Mouse (Mus musculus) macrophage (primary cell): ENCODE data around the gene Birc2. TPM values are rescaled to one million over a fixed set of nuclear protein-coding genes. Genes with fewer than 3 reads are reported as not detected.

Experiments
- H3K27ac ChIP-seq: fragments of 350-480 bp; formaldehyde crosslinking; 2 replicates; pipeline ENCODE4 v1.9.0; 2021
- H3K36me3 ChIP-seq: fragments of 350-480 bp; formaldehyde crosslinking; 2 replicates; pipeline ENCODE4 v1.9.0; 2021; ENCODE audit errors: inconsistent target
- H3K4me3 ChIP-seq: fragments of 350-480 bp; formaldehyde crosslinking; 2 replicates; pipeline ENCODE4 v1.9.0; 2021; ENCODE audit errors: inconsistent target
- H3K79me2 ChIP-seq: fragments of 350-480 bp; formaldehyde crosslinking; 2 replicates; pipeline ENCODE4 v1.9.0; 2021; ENCODE audit errors: inconsistent target
- WGBS: methylation state at CpG from one replicate; pipeline ENCODE4 v1.1.7; 2026; ENCODE audit warnings: inconsistent platforms; ENCODE audit not compliant: missing documents; 5-methylcytosine and 5-hydroxymethylcytosine counted together
- polyA plus RNA-seq: library from polyadenylated mRNA; stranded (reverse); fragments of 250-400 nt; gene quantifications from 3 replicates; pipeline ENCODE4 v1.2.4, GENCODE M21; 2018; ENCODE audit warnings: inconsistent platforms

The Birc2 gene
- polyA plus RNA-seq, 1 experiment from 2014 or later, result 13.6 TPM

DNA sequence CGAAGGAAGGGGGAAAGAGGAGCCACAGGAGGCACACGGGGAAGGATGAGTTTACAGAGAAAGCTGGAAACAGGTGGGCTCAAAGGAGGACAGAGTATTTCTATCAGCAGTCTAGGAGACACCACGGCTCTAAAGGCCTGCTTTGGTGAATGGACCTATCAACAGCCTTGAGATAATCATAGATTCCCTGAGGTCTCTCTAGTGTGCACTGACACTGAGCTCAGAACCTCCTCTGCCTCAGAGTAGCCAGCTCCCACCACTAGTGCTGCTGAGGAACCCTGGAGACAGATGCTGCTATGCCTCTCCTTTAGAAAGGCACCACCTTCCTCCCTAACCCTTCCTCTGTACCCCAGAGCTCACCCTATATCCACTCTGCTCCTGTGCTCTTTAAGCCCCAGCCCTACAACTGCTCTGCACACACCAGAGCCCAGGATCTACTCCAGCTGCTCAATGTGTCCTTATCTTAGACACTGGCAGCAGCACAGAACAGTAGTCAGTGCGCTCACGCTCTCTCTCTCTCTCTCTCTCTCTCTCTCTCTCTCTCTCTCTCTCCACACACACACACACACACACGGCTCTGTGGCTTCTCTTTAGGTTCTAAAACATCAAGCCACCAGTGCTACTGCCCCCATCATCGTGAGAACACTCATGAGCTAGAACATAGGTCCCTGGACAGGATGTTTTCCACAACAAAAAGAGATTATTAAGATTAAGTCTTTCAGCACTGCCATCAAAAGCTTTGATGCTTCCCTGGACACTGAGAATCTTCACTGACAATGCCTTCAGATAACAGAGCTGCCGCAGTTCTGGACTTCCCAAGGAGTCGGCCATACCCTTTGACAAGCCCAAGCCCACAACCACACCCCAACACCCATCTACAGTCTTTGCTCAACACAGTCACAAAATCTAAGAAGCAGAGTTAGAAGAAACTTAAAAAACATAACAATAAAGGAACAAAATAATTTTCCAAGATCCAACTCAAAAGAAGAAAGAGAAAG, 7.0 kb downstream of the Birc2 start:
- 78% methylated on average over 9 of the region's 9 CpGs for WGBS
- Histone ChIP-seq H3K36me3 (peaks cover 5% of the 10 kb centered on the region; the same call in 1 of the 2 replicates), H3K4me3 (no peak overlapping the region), H3K79me2 (peaks cover 89% of the 10 kb centered on the region; the same call in 1 of the 2 replicates), H3K27ac (no peak overlapping the region)

- Histone ChIP-seq H3K4me3 (no peak overlapping the region), H3K36me3 (peaks cover 6% of the 10 kb centered on the region; the same call in 1 of the 2 replicates), H3K79me2 (peaks cover 79% of the 10 kb centered on the region; the same call in 1 of the 2 replicates), H3K27ac (no peak overlapping the region)
- 94% methylated on average over 4 of the region's 4 CpGs for WGBS
Measured at GRCm38 (mm10) chr9:7828706-7829105, 8.2 kb downstream of the Birc2 start.

- Histone ChIP-seq H3K4me3 (no peak overlapping the region), H3K36me3 (peaks cover 15% of the 10 kb centered on the region), H3K27ac (no peak overlapping the region), H3K79me2 (peaks cover 41% of the 10 kb centered on the region; the same call in 1 of the 2 replicates)
- WGBS, result 82% methylated on average over 5 of the region's 5 CpGs
Measured at GRCm38 (mm10) chr9:7824916-7825315, 11.9 kb downstream of the Birc2 start.

DNA sequence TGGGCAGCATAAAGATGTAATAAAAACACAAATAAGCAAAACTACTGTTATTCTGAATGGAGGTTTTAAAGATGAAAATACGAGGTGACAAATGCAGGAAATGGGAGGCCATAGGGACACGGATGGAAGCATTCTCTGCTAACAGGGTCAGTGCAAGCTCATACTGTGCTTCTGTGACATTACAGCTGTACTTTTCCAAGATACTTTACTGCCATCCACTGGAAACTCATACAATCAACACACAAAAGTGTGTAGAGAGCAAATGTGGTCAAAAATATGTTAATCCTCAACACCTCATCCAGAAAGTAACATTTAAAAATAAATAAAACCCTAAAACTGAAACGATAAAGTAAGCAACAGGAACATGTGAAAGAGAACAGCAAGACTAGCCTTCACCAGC, 14.1 kb downstream of the Birc2 start:
- Histone ChIP-seq H3K79me2 (peaks cover 20% of the 10 kb centered on the region; the same call in 1 of the 2 replicates), H3K27ac (no peak overlapping the region), H3K4me3 (no peak overlapping the region), H3K36me3 (peaks cover 36% of the 10 kb centered on the region)
- WGBS, result 90% methylated on average over 3 of the region's 3 CpGs

DNA sequence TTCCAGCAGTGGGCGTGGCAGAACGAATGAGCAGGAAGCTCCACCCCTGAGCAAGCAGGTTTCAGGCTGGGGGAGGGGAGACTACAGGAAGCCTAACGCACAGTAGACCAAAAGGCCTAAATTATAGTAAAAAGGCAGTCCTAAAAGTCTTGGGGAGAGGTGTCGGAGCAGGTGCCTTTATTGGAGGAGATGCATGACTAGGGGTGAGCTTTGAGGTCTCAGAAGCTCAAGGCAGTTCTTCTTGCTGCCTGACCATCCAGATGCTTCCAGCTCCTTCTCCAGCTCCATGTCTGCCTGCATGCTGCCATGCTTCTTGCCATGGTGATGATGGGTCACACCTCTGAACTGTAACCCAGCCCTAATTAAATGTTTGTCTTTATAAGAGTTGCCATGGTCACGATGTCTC, 31.8 kb downstream of the Birc2 start:
- H3K79me2 ChIP-seq, result no peaks in the 10 kb centered on the region
- no peaks in the 10 kb centered on the region for H3K36me3 ChIP-seq
- WGBS, result 83% methylated on average over 4 of the region's 5 CpGs
- H3K4me3 ChIP-seq, result no peak overlapping the region
- H3K27ac ChIP-seq, result no peak overlapping the region

- H3K79me2 ChIP-seq, result no peaks in the 10 kb centered on the region
- no peak overlapping the region for H3K27ac ChIP-seq
- H3K36me3 ChIP-seq, result no peaks in the 10 kb centered on the region
- 100% methylated on average over 3 of the region's 3 CpGs for WGBS
- no peak overlapping the region for H3K4me3 ChIP-seq
Measured at GRCm38 (mm10) chr9:7798555-7798954, 38.3 kb downstream of the Birc2 start.

DNA sequence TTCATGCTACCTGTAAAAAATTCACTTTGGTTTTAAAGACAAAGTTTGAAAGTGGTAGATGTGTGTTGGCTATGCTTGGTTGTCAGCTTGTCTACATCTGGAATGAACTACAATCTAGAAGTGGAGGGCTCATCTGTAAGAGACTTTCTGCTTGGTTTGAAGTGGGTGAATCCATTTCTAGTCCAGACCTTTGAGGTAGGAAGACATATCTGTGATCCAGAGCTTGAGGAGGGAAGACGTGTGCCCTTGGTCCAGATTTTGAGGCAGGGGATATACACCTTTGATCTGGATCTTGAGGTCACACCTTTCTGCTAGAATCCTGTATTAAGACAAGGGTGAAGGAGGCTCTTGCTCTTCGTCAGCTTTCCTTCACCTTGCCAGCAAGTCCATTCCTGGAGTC, 39.3 kb downstream of the Birc2 start:
- Histone ChIP-seq H3K27ac (no peak overlapping the region), H3K79me2 (no peaks in the 10 kb centered on the region), H3K4me3 (no peak overlapping the region), H3K36me3 (peaks cover 7% of the 10 kb centered on the region; the same call in 1 of the 2 replicates)
- WGBS, result 88% methylated on average over 2 of the region's 2 CpGs

GRCm38 (mm10) chr9:7796129-7796864, 40.6 kb downstream of the Birc2 start:
- Histone ChIP-seq H3K36me3 (peaks cover 17% of the 10 kb centered on the region; the same call in 1 of the 2 replicates), H3K4me3 (no peak overlapping the region), H3K27ac (no peak overlapping the region), H3K79me2 (no peaks in the 10 kb centered on the region)
- WGBS, result 85% methylated on average over 6 of the region's 6 CpGs

DNA sequence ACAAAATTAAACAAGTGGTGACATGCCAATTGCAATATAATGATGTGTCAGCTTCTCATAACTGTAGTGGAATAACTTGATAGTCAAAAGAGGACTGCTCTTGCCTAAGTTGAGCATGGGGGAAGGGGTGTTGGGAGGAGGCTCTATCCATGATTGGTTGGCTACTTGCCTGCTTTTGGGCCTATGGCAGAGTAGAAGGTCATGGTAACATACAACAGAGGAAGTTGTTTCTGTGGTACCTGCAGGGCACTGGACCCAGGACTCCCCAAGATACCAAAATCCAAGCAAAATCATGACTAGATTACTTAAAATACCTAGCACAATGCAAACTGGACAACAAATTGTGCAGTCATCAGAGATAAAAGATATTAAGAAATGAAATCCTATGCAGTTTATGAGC, 41.3 kb downstream of the Birc2 start:
- no peak overlapping the region for H3K27ac ChIP-seq
- H3K4me3 ChIP-seq, result no peak overlapping the region
- H3K79me2 ChIP-seq, result no peaks in the 10 kb centered on the region
- H3K36me3 ChIP-seq, result peaks cover 23% of the 10 kb centered on the region; the same call in 1 of the 2 replicates

GRCm38 (mm10) chr9:7793561-7793960, 43.3 kb downstream of the Birc2 start:
- H3K4me3 ChIP-seq, result no peak overlapping the region
- no peak overlapping the region for H3K27ac ChIP-seq
- WGBS, result 100% methylated on average over 2 of the region's 2 CpGs
- no peaks in the 10 kb centered on the region for H3K79me2 ChIP-seq
- H3K36me3 ChIP-seq, result peaks cover 23% of the 10 kb centered on the region; the same call in 1 of the 2 replicates

- H3K27ac ChIP-seq, result no peak overlapping the region
- no peaks in the 10 kb centered on the region for H3K79me2 ChIP-seq
- peaks cover 23% of the 10 kb centered on the region; the same call in 1 of the 2 replicates for H3K36me3 ChIP-seq
- 94% methylated on average over 11 of the region's 11 CpGs for WGBS
- no peak overlapping the region for H3K4me3 ChIP-seq
Measured at GRCm38 (mm10) chr9:7790580-7791084, 46.2 kb downstream of the Birc2 start.

DNA sequence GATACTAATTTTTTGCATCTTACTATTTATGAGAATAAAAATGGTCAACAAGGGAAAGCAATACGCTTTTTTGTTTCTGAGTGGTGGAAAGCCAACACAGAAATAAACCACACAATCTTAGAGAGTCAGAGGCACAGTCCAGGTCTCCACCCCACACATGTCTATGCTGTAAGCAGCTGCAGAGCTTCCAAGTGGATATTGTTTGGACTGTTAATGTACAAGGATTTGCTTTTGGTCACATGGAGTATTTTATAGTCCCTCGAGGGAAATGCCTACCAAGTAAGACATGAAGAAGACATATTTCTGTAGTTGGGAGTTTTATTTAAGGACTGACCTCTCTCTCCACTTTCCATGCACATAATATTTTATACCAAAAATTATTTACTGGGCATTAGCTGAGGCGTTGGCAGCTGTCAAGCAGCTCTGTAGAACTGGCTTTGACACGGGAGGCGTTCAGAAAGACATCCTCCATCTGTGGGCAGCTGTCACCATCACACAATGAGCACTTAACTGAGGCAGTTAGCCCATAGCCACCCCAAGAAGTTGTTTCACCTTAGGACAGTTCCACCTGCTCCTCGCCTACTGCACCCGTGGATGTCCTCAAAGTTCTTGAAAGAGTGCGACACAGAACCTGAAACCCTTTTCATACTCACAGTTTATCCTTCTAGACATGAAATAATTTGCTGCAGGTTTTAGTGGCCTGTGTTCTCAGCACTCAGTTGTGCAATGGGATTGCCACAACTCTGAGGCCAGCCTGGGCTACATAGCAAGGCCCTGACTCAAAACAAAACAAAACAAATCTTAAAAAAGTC, 46.9 kb downstream of the Birc2 start:
- Histone ChIP-seq H3K4me3 (no peak overlapping the region), H3K27ac (no peak overlapping the region), H3K36me3 (peaks cover 23% of the 10 kb centered on the region; the same call in 1 of the 2 replicates), H3K79me2 (no peaks in the 10 kb centered on the region)
- 96% methylated on average over 8 of the region's 8 CpGs for WGBS

GRCm38 (mm10) chr9:7788411-7788810, 48.5 kb downstream of the Birc2 start:
- Histone ChIP-seq H3K36me3 (peaks cover 23% of the 10 kb centered on the region; the same call in 1 of the 2 replicates), H3K79me2 (no peaks in the 10 kb centered on the region), H3K27ac (no peak overlapping the region), H3K4me3 (no peak overlapping the region)
- 89% methylated on average over 5 of the region's 6 CpGs for WGBS

DNA sequence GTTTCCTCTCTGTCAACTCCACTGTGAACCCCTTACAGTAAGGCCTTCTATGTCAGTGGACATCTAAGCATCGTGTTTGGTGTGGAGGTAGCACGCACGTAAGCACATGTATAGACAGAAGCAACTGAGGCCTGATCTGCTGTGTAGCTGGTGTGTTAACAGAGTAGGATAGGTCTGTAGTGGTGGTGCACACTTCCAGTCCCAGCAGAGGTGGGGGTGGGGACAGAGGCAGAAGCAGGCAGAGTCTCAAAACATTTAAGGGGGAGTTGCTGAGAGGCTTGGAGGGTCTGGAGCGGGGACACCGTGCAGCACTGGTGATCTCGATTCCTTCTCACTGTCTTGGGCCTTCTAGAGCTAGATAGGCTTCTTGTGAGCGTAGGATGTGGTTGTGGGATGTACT, 50.8 kb downstream of the Birc2 start:
- H3K4me3 ChIP-seq, result no peak overlapping the region
- WGBS, result 90% methylated on average over 6 of the region's 7 CpGs
- H3K79me2 ChIP-seq, result no peaks in the 10 kb centered on the region; the same call in 1 of the 2 replicates
- H3K27ac ChIP-seq, result peak overlapping the region; percentile 48; the same call in 1 of the 2 replicates
- peaks cover 4% of the 10 kb centered on the region; the same call in 1 of the 2 replicates for H3K36me3 ChIP-seq
